Mouse (Mus musculus): Measurements from ENCODE around the gene Gal3st3. TPM values are rescaled to one million over a fixed set of nuclear protein-coding genes. Genes with fewer than 3 reads are reported as not detected.

Gene Gal3st3
- polyA plus RNA-seq, 1 experiment, result 2.2 TPM

DNA sequence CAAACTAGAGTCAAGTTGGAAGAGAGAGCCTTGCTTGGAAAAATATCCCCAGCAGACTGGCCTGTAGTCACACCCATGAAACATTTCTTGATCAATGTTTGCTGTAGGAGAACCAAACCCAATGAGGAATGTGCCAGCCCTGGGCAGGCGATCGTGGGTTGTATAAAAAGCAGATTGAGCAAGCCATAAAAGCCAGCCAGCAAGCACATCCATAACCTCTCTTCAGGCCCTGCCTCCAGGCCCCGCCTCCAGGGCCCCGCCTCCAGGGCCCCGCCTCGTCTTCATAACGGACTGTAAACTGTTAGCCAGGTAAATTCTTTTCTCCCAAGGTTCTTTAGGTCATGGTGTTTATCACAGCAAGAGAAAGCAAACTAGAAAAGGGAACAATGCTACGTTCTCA, 19.8 kb upstream of the Gal3st3 start:
- no peaks in the 10 kb centered on the region for H3K27me3 ChIP-seq (ENCODE audit: control insufficient read depth, insufficient read depth, low read length)
- TF ChIP-seq CTCF (IDR thresholded peaks at IDR 0.05; ENCODE audit: control insufficient read depth, insufficient read depth, insufficient replicate concordance, low read depth, low read length) (no peak), POLR2A (IDR thresholded peaks at IDR 0.05; ENCODE audit: control insufficient read depth, low read depth, low read length) (no peak)
- peaks cover 2% of the 10 kb centered on the region for H3K4me1 ChIP-seq (ENCODE audit: control insufficient read depth, insufficient read depth, low read length)
- no peak overlapping the region for H3K4me3 ChIP-seq (ENCODE audit: control insufficient read depth, low read depth, low read length)
- H3K27ac ChIP-seq (ENCODE audit: control insufficient read depth, insufficient read depth, low read depth, low read length), result no peak overlapping the region
- H3K36me3 ChIP-seq (ENCODE audit: control insufficient read depth, insufficient read depth, low read length), result peaks cover 5% of the 10 kb centered on the region

DNA sequence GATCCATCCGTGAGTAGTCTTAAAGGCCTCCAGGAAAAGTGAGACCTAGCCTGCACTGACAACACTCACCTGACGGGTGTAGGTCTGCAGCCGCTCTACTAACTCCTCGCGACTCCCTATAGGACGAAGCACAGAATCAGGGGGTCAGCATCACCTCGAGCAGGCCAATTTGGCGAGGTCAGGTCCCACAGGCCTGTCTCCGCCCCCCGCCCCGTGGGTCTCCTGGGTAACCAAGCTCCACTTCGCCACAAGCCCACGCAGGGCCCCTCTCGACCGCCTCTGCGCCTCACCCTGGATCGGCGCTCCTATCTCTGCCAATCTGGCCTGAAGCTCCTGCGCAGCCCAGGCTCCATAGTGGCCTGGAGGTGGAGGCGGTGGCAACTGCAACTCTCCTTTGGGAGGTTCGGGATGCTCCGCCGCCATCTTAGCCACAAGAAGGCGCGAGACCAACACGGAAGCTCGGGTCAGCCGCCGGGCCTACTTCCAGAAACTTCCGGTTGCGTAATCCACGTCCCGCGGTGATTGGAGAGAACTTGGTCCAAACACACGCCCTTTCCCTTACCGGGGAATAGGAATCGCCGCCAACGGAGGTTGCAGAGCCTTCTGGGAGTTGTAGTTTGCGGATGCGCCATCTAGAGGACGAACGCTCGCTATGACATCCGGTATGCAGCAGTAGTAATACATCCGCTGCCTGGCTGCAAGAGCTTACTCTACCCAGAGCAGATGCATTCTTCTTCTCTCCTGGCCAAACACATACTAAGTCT, 3.0 kb upstream of the Gal3st3 start, which contains the start of gene Sf3b2:
Gene Sf3b2, minus strand, starts transcription at position 484 of the 764 bp plus-strand sequence.
- TF ChIP-seq CTCF (IDR thresholded peaks at IDR 0.05; ENCODE audit: control insufficient read depth, insufficient read depth, insufficient replicate concordance, low read depth, low read length) (peak; percentile 71; the same call in 1 of the 2 replicates), POLR2A (IDR thresholded peaks at IDR 0.05; ENCODE audit: control insufficient read depth, low read depth, low read length) (peak; percentile 85)
- peaks cover 17% of the 10 kb centered on the region for H3K4me1 ChIP-seq (ENCODE audit: control insufficient read depth, insufficient read depth, low read length)

DNA sequence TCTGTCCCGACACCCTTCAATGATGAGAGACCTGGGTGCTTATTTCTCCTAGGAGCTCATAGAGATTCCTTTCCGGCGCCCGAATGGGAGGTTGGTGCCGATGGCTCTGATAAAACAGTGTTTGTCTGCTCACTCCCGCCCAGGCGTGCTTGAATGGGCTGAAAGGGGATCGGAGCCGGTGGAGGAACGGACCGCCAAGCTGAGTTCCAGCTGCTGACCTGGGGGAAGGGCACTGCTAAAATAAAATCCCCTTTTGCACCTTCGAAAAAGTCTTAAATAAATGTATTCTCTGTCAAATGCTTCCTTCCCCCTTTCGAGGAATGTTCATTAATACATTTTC, 2.4 kb upstream of the Gal3st3 start:
- H3K4me1 ChIP-seq (ENCODE audit: control insufficient read depth, insufficient read depth, low read length), result peaks cover 17% of the 10 kb centered on the region
- H3K27ac ChIP-seq (ENCODE audit: control insufficient read depth, insufficient read depth, low read depth, low read length), result peak overlapping the region; percentile 68
- TF ChIP-seq POLR2A (IDR thresholded peaks at IDR 0.05; ENCODE audit: control insufficient read depth, low read depth, low read length) (no peak), CTCF (IDR thresholded peaks at IDR 0.05; ENCODE audit: control insufficient read depth, insufficient read depth, insufficient replicate concordance, low read depth, low read length) (no peak)
- peaks cover 2% of the 10 kb centered on the region for H3K36me3 ChIP-seq (ENCODE audit: control insufficient read depth, insufficient read depth, low read length)
- H3K27me3 ChIP-seq (ENCODE audit: control insufficient read depth, insufficient read depth, low read length), result no peaks in the 10 kb centered on the region; the same call in none of the 2 replicates
- H3K4me3 ChIP-seq (ENCODE audit: control insufficient read depth, low read depth, low read length), result peak overlapping the region; percentile 99

More for the DNA sequence above, 3.0 kb upstream of the Gal3st3 start, which contains the start of gene Sf3b2:
- peaks cover 4% of the 10 kb centered on the region for H3K36me3 ChIP-seq (ENCODE audit: control insufficient read depth, insufficient read depth, low read length)
- peak within 1 kb of the TSS; percentile 98 for H3K27ac ChIP-seq (ENCODE audit: control insufficient read depth, insufficient read depth, low read depth, low read length)
- no peaks in the 10 kb centered on the region; the same call in none of the 2 replicates for H3K27me3 ChIP-seq (ENCODE audit: control insufficient read depth, insufficient read depth, low read length)
- H3K4me3 ChIP-seq (ENCODE audit: control insufficient read depth, low read depth, low read length), result peak within 1 kb of the TSS; percentile 99

DNA sequence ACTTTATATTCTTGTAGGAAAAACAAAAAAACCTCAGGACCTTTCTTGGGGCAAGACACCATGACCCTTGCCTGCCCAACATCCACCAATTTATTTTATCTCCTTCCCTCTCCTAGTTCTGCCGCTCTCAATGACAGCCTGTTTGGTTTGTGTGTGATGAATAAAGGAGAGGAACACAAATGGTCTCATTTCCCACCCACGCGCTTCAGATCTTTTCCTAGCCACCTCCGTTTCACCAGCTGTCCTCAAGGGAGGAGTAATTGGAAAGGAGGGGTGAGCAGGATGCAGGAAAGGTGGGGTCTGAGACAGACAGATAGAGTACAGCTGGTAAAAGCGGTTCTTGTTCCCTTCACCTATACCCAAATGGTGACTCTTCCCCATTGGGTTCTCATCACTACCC, 1.5 kb upstream of the Gal3st3 start:
- TF ChIP-seq CTCF (IDR thresholded peaks at IDR 0.05; ENCODE audit: control insufficient read depth, insufficient read depth, insufficient replicate concordance, low read depth, low read length) (no peak), POLR2A (IDR thresholded peaks at IDR 0.05; ENCODE audit: control insufficient read depth, low read depth, low read length) (no peak)
- no peaks in the 10 kb centered on the region; the same call in none of the 2 replicates for H3K36me3 ChIP-seq (ENCODE audit: control insufficient read depth, insufficient read depth, low read length)
- no peak overlapping the region for H3K4me3 ChIP-seq (ENCODE audit: control insufficient read depth, low read depth, low read length)
- no peak overlapping the region for H3K27ac ChIP-seq (ENCODE audit: control insufficient read depth, insufficient read depth, low read depth, low read length)
- H3K27me3 ChIP-seq (ENCODE audit: control insufficient read depth, insufficient read depth, low read length), result no peaks in the 10 kb centered on the region; the same call in none of the 2 replicates
- peaks cover 17% of the 10 kb centered on the region for H3K4me1 ChIP-seq (ENCODE audit: control insufficient read depth, insufficient read depth, low read length)

DNA sequence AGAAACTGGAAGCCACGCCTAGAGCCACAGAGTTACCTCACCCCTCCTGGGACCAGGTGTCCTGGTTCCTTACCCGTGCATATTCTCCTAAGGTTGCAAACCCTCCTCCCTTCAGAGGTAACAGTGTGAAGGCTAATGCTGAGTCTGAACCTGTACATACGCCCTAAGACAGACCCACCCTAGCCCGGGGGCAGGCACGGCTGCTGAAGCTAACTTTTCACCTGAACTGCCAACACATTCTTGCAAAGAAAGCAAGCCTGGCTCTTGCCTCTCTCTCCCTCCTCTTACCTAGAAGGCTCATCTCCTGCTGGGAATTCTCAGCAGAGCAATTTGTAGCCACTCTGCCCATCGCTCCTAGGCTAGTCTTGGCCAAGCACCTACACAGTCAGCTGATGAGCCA, 2.5 kb downstream of the Gal3st3 start:
- H3K27ac ChIP-seq (ENCODE audit: control insufficient read depth, insufficient read depth, low read depth, low read length), result no peak overlapping the region
- no peak for TF ChIP-seq CTCF (IDR thresholded peaks at IDR 0.05; ENCODE audit: control insufficient read depth, insufficient read depth, insufficient replicate concordance, low read depth, low read length)
- TF ChIP-seq POLR2A (IDR thresholded peaks at IDR 0.05; ENCODE audit: control insufficient read depth, low read depth, low read length), result no peak
- H3K36me3 ChIP-seq (ENCODE audit: control insufficient read depth, insufficient read depth, low read length), result no peaks in the 10 kb centered on the region

DNA sequence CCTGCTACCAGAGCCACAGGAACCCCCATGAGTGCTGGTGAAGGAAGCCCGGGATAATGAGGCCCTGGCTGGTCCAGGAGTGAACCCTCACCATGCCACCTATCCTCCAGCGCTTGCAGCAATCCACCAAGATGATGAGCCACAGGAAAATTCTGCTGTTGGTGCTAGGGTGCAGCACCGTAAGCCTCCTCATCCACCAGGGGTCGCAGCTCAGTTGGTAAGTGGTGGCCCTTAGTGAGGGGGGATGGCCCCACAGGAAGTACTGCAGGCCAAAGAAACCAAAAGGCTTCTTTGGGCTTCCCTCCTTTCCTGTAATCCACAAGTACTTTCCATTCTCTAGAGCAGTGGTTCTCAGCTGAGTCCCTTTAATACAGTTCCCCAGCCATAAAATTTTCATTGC, 4.3 kb downstream of the Gal3st3 start:
- H3K27ac ChIP-seq (ENCODE audit: control insufficient read depth, insufficient read depth, low read depth, low read length), result no peak overlapping the region
- TF ChIP-seq CTCF (IDR thresholded peaks at IDR 0.05; ENCODE audit: control insufficient read depth, insufficient read depth, insufficient replicate concordance, low read depth, low read length), result peak; percentile 36; the same call in 1 of the 2 replicates
- no peak for TF ChIP-seq POLR2A (IDR thresholded peaks at IDR 0.05; ENCODE audit: control insufficient read depth, low read depth, low read length)
- H3K36me3 ChIP-seq (ENCODE audit: control insufficient read depth, insufficient read depth, low read length), result no peaks in the 10 kb centered on the region
- H3K4me3 ChIP-seq (ENCODE audit: control insufficient read depth, low read depth, low read length), result no peak overlapping the region
- H3K27me3 ChIP-seq (ENCODE audit: control insufficient read depth, insufficient read depth, low read length), result no peaks in the 10 kb centered on the region; the same call in none of the 2 replicates
- H3K4me1 ChIP-seq (ENCODE audit: control insufficient read depth, insufficient read depth, low read length), result peaks cover 7% of the 10 kb centered on the region

More for the DNA sequence above, 2.5 kb downstream of the Gal3st3 start:
- Histone ChIP-seq H3K4me1 (ENCODE audit: control insufficient read depth, insufficient read depth, low read length) (peaks cover 9% of the 10 kb centered on the region), H3K27me3 (ENCODE audit: control insufficient read depth, insufficient read depth, low read length) (no peaks in the 10 kb centered on the region; the same call in none of the 2 replicates), H3K4me3 (ENCODE audit: control insufficient read depth, low read depth, low read length) (no peak overlapping the region)

DNA sequence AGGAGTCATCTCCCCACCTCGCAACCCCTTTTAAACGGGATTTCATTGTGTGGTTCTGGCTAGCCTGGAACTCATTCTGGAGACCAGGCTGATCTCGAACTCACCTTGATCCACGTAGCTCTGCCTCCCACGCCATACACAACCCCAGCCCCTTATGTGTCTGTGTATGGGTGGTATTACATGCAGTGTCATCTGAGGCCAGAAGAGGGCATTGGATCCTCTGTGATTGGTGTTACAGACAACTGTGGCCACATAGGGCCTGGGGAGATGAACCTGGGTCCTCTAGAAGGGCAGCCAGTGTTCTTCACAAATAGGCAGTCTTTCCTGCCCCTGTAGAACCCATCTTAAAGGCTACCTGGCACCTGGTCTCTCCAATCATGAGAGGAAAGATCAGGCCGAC, 8.1 kb downstream of the Gal3st3 start:
- H3K4me1 ChIP-seq (ENCODE audit: control insufficient read depth, insufficient read depth, low read length), result peaks cover 8% of the 10 kb centered on the region
- H3K4me3 ChIP-seq (ENCODE audit: control insufficient read depth, low read depth, low read length), result peak overlapping the region; percentile 97
- H3K27me3 ChIP-seq (ENCODE audit: control insufficient read depth, insufficient read depth, low read length), result no peaks in the 10 kb centered on the region
- no peaks in the 10 kb centered on the region for H3K36me3 ChIP-seq (ENCODE audit: control insufficient read depth, insufficient read depth, low read length)
- TF ChIP-seq POLR2A (IDR thresholded peaks at IDR 0.05; ENCODE audit: control insufficient read depth, low read depth, low read length) (no peak), CTCF (IDR thresholded peaks at IDR 0.05; ENCODE audit: control insufficient read depth, insufficient read depth, insufficient replicate concordance, low read depth, low read length) (no peak)
- peak overlapping the region; percentile 98 for H3K27ac ChIP-seq (ENCODE audit: control insufficient read depth, insufficient read depth, low read depth, low read length)
